Mouse (Mus musculus) C2C12 (cell line): ENCODE data around the gene Atg9b.
A peak's percentile ranks its signal among the peaks of the same experiment; 100 is the strongest.

Source experiments
- CTCF ChIP-seq: IDR thresholded peaks from one replicate; pipeline ENCODE4 v1.5.1; 2011; ENCODE audit not compliant: control insufficient read depth, insufficient read depth, insufficient read length
- MAX ChIP-seq: IDR thresholded peaks from one replicate; pipeline ENCODE4 v1.6.1; 2011; ENCODE audit warnings: mild to moderate bottlenecking, control low read depth
- MYOD1 ChIP-seq: IDR thresholded peaks from one replicate; pipeline ENCODE4 v1.6.1; 2011; ENCODE audit warnings: low read depth; ENCODE audit not compliant: control insufficient read depth, insufficient read length
- MYOG ChIP-seq: IDR thresholded peaks from one replicate; pipeline ENCODE4 v1.6.1; 2011; ENCODE audit not compliant: control insufficient read depth, insufficient read length; ENCODE audit errors: extremely low read depth
- USF1 ChIP-seq: IDR thresholded peaks from one replicate; pipeline ENCODE4 v1.6.1; 2011; ENCODE audit warnings: low read depth, mild to moderate bottlenecking, control low read depth, moderate library complexity

GRCm38 (mm10) chr5:24405389-24405876 lies 13.5 kb upstream of the Atg9b start:
- TF ChIP-seq CTCF (no peak), MYOG (no peak), MAX (peak; percentile 64), USF1 (no peak), MYOD1 (peak; percentile 12)
